Mouse (Mus musculus): ENCODE results near the gene Brcc3. TPM values are rescaled to one million over a fixed set of nuclear protein-coding genes. Genes with fewer than 3 reads are reported as not detected.
A peak's percentile ranks its signal among the peaks of the same experiment; 100 is the strongest.

Gene Brcc3
- polyA plus RNA-seq (2011; ENCODE audit: insufficient read depth, insufficient read length, low replicate concordance, missing spikeins), result 9.0 and 18.4 TPM in 2 replicates

DNA sequence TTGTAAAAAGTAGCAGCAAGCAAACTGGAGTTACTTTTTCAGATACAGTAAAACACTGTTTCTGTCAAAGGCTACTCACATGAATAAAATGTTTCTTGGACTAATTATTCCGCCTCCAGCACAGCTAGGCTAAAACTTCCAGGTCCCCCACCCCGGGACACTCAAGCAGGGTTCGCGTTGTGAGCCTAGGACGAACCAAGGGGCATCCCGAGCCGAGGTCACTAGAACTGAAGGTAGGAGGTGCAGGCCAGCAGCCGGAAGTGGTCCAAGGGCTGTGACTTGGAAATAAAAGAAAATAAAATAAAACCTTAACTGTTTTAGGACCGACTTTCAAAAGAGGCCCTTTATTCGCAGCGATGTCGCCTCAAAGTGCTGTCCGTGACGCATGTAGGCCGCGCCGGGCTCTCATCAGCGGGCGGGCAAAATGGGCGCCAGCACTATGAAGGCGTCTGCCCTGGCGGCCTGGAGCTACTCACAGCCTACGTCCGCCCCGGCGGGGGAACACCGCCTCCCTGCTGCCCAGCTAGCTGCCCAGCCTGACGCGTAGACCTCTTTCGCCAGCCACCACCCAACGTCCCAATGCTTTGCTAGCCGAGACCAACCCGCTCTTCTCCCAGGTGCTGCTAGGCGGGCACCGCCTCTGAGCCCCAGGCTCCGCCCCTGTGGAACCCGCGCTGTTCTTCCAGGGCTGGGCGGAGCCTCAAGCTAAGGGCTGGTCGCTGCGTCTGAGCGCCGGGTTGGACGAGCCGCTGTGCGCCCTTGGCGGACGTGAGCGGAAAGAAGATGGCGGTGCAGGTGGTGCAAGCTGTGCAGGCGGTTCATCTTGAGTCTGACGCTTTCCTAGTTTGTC lies at the start of gene Brcc3, which contains the start of the genes Cmc4 and Mtcp1:
Gene Brcc3 (plus strand): TSS at position 693 of the 850 bp plus-strand sequence.
Gene Cmc4 (minus strand): TSS at position 649 of the 850 bp plus-strand sequence.
Gene Mtcp1 (minus strand): TSS at position 653 of the 850 bp plus-strand sequence.
- Histone ChIP-seq H3K4me1 (ENCODE audit: control insufficient read depth, insufficient read depth, low read length) (no peaks in the 10 kb centered on the region), H3K4me3 (replicated peaks; ENCODE audit: control insufficient read depth, low read depth, low read length) (peak within 1 kb of the TSS; percentile 94), H3K27ac (ENCODE audit: control insufficient read depth, insufficient read depth, low read depth, low read length, poor library complexity) (peak within 1 kb of the TSS; percentile 97)
- TF ChIP-seq POLR2A (IDR thresholded peaks at IDR 0.05; ENCODE audit: borderline replicate concordance, control insufficient read depth, low read depth, low read length), result peak; percentile 97
- peak; percentile 16; the same call in 1 of the 2 replicates for TF ChIP-seq CTCF (IDR thresholded peaks at IDR 0.05; ENCODE audit: control insufficient read depth, insufficient read depth, low read length)
- 9% methylated on average over 52 of the region's 52 CpGs for whole genome bisulfite sequencing

- no peak overlapping the region for H3K27ac ChIP-seq (ENCODE audit: control insufficient read depth, insufficient read depth, low read depth, low read length, poor library complexity)
- H3K4me1 ChIP-seq (ENCODE audit: control insufficient read depth, insufficient read depth, low read length), result no peaks in the 10 kb centered on the region
- H3K4me3 ChIP-seq (replicated peaks; ENCODE audit: control insufficient read depth, low read depth, low read length), result no peak overlapping the region
- no peak for TF ChIP-seq CTCF (IDR thresholded peaks at IDR 0.05; ENCODE audit: control insufficient read depth, insufficient read depth, low read length)
- no peak for TF ChIP-seq POLR2A (IDR thresholded peaks at IDR 0.05; ENCODE audit: borderline replicate concordance, control insufficient read depth, low read depth, low read length)
Measured at GRCm38 (mm10) chrX:75370197-75370596, 46.2 kb upstream of the Brcc3 start.

DNA sequence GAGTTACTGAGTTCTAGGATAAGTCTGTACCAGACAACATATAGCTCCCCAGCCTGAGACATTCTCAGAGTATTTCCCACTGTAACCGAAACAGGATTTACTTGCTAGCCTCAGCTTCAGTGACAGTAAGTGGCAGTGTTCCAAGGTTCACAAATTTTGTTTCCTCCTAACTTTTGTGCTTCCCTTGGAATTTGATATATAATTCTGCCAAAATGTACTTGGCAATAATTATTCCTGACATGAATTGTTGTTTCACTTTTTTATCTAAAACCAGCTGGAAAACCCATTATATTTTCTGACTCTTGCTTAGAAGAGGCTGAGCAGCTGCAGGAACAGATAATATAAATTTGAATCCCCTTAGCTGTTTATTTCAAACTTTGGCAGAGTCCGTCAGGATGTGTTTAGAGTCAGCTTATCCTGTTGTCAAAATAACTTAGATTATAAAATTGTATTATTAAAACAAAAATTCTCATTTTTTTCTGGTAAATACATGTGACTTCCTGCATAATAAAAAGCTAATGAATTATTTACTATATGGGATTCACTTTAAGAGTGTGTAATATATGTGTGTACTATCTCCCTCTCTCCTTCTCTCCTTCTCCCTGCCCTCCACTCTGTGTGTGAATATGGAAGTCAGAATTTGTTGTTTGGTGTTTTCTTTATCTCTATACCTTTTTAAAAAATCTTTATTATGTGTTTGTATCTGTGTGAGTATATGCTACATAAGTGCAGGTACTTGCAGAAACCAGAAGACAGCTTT lies 43.6 kb upstream of the Brcc3 start:
- WGBS, result 60% methylated on average over 2 of the region's 2 CpGs
- no peak overlapping the region for H3K4me3 ChIP-seq (replicated peaks; ENCODE audit: control insufficient read depth, low read depth, low read length)
- TF ChIP-seq CTCF (IDR thresholded peaks at IDR 0.05; ENCODE audit: control insufficient read depth, insufficient read depth, low read length) (no peak), POLR2A (IDR thresholded peaks at IDR 0.05; ENCODE audit: borderline replicate concordance, control insufficient read depth, low read depth, low read length) (no peak)
- no peaks in the 10 kb centered on the region for H3K4me1 ChIP-seq (ENCODE audit: control insufficient read depth, insufficient read depth, low read length)
- no peak overlapping the region for H3K27ac ChIP-seq (ENCODE audit: control insufficient read depth, insufficient read depth, low read depth, low read length, poor library complexity)

GRCm38 (mm10) chrX:75376815-75377214 lies 39.6 kb upstream of the Brcc3 start:
- H3K27ac ChIP-seq (ENCODE audit: control insufficient read depth, insufficient read depth, low read depth, low read length, poor library complexity), result no peak overlapping the region
- no peaks in the 10 kb centered on the region for H3K4me1 ChIP-seq (ENCODE audit: control insufficient read depth, insufficient read depth, low read length)
- TF ChIP-seq CTCF (IDR thresholded peaks at IDR 0.05; ENCODE audit: control insufficient read depth, insufficient read depth, low read length) (no peak), POLR2A (IDR thresholded peaks at IDR 0.05; ENCODE audit: borderline replicate concordance, control insufficient read depth, low read depth, low read length) (no peak)
- no peak overlapping the region for H3K4me3 ChIP-seq (replicated peaks; ENCODE audit: control insufficient read depth, low read depth, low read length)

DNA sequence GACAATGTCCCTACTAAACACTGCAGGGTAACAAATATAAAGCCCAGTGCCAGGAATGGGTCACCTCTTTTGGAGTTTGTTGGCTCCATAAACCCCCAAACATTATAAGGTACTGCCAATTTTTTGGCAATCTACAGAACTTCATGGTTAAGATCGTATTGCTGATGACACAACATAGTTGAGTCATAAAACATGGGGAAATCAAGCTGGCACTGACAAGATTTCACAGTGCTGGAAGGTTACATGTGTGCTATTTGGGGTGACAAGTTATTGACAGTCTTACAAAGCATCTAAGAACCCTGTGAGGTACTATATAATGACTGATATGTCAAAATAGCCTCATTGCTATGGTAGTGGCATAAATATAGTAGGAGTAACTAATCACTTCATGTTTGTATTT lies 35.3 kb upstream of the Brcc3 start:
- WGBS, result 43% methylated on average over 1 of the region's 1 CpGs
- no peaks in the 10 kb centered on the region for H3K4me1 ChIP-seq (ENCODE audit: control insufficient read depth, insufficient read depth, low read length)
- TF ChIP-seq POLR2A (IDR thresholded peaks at IDR 0.05; ENCODE audit: borderline replicate concordance, control insufficient read depth, low read depth, low read length) (no peak), CTCF (IDR thresholded peaks at IDR 0.05; ENCODE audit: control insufficient read depth, insufficient read depth, low read length) (no peak)
- H3K4me3 ChIP-seq (replicated peaks; ENCODE audit: control insufficient read depth, low read depth, low read length), result no peak overlapping the region
- no peak overlapping the region for H3K27ac ChIP-seq (ENCODE audit: control insufficient read depth, insufficient read depth, low read depth, low read length, poor library complexity)

GRCm38 (mm10) chrX:75381699-75382098 lies 34.7 kb upstream of the Brcc3 start:
- no peak overlapping the region for H3K4me3 ChIP-seq (replicated peaks; ENCODE audit: control insufficient read depth, low read depth, low read length)
- 75% methylated on average over 5 of the region's 5 CpGs for WGBS
- TF ChIP-seq CTCF (IDR thresholded peaks at IDR 0.05; ENCODE audit: control insufficient read depth, insufficient read depth, low read length) (no peak), POLR2A (IDR thresholded peaks at IDR 0.05; ENCODE audit: borderline replicate concordance, control insufficient read depth, low read depth, low read length) (no peak)
- no peak overlapping the region for H3K27ac ChIP-seq (ENCODE audit: control insufficient read depth, insufficient read depth, low read depth, low read length, poor library complexity)
- no peaks in the 10 kb centered on the region for H3K4me1 ChIP-seq (ENCODE audit: control insufficient read depth, insufficient read depth, low read length)

DNA sequence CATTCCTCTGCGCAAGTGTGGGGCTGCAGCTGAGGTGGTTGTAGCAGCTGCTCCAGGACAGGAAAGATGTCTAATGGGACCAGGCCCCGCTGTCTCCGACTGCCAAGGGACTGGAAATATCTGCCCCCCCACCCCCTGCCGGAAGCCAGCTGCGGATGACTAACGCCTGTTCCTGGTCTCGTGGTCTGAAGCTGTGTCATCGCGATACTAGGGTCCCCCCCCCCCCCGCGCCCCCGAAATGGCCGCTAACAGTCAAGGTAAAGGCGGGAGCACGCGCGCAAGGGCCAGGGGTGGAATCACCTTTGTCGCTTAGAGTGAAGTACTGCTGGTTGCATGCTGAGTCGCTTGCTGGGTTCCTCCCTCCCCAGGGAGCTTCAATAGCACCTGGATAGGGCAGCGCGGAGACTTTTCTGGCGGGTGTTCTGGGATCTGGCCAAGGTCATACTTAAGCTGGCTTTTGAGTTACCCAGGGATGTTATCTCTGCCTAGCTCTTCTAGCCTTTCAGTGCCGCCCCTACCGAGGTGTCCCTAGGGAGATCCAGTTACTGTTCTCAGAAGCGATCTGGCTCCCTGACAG lies 34.1 kb upstream of the Brcc3 start, which contains the start of the genes Fundc2 and F8:
Gene Fundc2 (plus strand): TSS at position 205 of the 577 bp plus-strand sequence.
Gene F8 (minus strand): TSS at position 421 of the 577 bp plus-strand sequence.
- Histone ChIP-seq H3K27ac (ENCODE audit: control insufficient read depth, insufficient read depth, low read depth, low read length, poor library complexity) (peak within 1 kb of the TSS; percentile 57), H3K4me3 (replicated peaks; ENCODE audit: control insufficient read depth, low read depth, low read length) (peak within 1 kb of the TSS; percentile 88), H3K4me1 (ENCODE audit: control insufficient read depth, insufficient read depth, low read length) (no peaks in the 10 kb centered on the region)
- TF ChIP-seq CTCF (IDR thresholded peaks at IDR 0.05; ENCODE audit: control insufficient read depth, insufficient read depth, low read length), result no peak
- TF ChIP-seq POLR2A (IDR thresholded peaks at IDR 0.05; ENCODE audit: borderline replicate concordance, control insufficient read depth, low read depth, low read length), result 0 out of 2 replicates have a peak, but pooled peaks have one; percentile 32
- WGBS, result 6% methylated on average over 25 of the region's 25 CpGs
